Mouse (Mus musculus) erythroid progenitor cell, adult 5-6 weeks (primary cell): Measurements from ENCODE around the gene Clip2. TPM values are rescaled to one million over a fixed set of nuclear protein-coding genes. Genes with fewer than 3 reads are reported as not detected.
"Not testable (repeated sequence)": the region's sequence is repeated elsewhere in the genome, so short reads cannot be mapped to it uniquely, and the experiment has no call there.

ENCODE experiments used
- ATAC-seq: replicated peaks from 2 replicates; pipeline ENCODE4 v1.8.0; 2016; ENCODE audit warnings: moderate number of reproducible peaks, mild to moderate bottlenecking, moderate TSS enrichment, inconsistent platforms; ENCODE audit not compliant: poor library complexity, low FRiP score, severe bottlenecking
- total RNA-seq, 2 experiments: library from RNA; stranded (forward) in 1 of 2; stranded (reverse) in 1 of 2; fragments of 150-400 nt in 1 of 2; fragments of 186-747, 209-891 nt in 1 of 2; gene quantifications; 2 replicates each; pipeline versions ENCODE4 v1.2.3 to v1.2.4; 2015 to 2017; ENCODE audit warnings: low replicate concordance in 2 of 2

Gene Clip2
- total RNA-seq, 2 experiments from 2014 or later, result 0.68 to 0.84 TPM

DNA sequence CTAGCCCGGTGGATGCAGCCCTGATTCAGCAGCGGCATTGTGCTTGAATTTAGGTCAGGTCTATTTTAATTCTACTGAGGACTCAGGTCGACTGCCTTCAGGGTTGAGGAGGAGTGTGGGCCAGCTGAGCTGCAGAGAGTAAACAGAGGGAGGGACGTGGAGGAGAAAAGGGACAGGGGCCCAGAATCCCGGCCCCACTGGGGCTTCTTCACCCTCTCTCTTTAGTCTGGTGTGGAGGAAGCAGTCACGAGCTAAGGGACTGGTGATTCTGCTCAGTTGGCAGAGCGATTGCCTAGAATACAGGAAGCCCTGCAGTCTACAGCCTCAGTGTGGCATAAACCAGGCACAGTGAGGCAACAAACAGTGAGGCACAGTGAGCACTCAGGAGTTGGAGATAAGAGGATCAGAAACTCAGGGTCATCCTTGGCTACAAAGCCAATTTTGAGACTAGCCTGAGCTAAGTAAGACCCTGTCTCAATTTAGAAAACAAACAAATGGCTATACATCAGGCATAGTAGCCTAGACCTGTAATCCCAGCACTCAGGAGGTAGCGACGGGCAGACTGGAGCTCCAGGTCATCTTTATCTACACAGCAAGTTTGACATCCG lies 84.0 kb downstream of the Clip2 start:
- no peak for ATAC-seq

DNA sequence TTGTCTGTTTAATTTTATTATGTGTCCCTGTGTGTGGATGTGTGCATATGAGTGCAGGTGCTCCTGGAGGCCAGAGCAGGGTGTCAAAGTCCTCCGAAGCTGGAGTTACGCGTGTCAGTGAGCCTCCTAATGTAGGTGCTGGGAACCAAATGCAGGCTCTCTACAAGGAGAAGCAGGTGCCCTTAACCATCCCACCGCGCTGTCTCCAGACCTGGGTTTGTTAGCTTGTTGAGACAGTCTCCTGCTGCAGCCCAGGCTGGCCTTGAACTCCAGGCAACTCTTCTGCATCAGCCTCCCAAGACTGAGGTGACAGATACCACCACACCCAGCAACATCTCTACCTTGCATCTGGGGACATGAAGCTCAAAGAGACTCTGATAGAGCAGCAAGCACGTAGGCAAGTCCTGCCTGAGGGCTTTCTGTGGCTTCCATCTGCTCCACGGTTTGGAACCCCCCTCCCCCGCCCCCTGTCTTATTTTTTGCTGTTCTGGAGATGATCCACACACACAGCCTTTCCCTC lies 85.1 kb downstream of the Clip2 start:
- ATAC-seq, result no peak

DNA sequence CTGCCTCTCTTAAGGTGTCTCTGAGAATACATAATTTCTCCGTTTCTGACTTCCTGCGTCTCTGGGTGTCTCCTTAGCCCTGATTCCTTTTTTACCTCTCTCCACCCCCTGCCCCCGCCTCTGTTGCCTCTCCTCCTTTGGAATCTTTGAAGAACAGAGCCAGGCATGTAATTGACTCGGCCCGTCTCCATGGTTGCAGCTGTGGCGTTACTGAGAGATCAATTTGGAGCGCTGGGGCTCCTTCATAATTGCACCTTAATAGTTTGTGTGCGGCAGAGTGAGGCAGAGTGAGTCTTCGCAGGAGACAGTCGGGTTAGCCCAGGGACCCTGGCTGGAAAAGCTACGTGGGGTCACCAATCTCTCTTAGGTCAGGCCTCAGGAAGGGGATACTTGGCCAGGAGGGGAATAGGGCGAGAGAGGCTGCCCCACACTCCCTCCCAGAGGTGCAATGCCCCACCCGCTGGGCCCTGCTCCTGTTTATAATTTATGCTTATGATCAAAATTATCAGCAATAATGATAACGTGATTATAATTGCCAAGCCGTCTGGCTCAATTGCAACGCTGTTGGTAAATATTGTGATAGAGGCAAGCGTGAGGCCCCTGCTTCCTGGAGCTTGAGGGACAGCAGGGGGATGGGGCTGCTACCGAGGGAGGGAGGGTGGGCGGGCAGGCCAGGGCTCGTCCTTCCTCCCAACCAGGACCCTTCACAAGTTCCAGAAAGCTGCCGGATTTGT lies 85.8 kb downstream of the Clip2 start:
- ATAC-seq, result no peak

DNA sequence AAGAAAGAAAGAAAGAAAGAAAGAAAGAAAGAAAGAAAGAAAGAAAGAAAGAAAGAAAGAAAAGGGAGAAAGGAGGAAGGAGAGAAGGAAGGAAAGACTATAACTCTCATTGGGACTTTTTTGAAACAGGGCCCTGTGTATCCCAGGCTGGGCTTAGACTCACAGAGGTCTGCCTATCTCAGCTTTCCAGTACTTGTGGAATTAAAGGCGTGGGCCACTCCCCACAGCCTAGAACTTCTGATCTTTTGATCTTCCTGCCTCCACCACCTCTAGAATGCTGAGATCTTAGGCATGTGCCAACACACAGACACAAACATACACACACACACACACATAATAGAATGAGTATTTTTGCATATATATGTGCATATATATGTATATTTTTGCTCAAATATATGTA lies 87.0 kb downstream of the Clip2 start:
- ATAC-seq, result no peak

DNA sequence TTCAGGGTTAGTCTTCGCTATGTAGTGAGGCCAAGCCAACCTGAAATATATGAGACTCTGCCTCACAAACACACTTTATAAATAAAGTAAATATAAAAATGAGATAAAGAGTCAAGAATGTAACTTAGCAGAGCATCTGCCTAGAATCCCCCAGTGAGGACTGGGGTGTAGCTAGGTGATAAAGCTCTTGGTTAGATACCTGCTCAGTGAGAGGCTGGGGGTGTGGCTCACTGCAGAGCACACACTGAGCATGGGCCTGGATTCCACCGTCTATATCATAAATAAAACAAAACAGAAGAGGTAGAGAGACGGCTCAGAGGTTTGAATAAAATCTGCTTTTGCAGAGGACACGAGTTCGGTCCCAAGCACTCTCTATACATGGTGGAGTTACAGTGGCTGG lies 88.0 kb downstream of the Clip2 start:
- no peak for ATAC-seq

DNA sequence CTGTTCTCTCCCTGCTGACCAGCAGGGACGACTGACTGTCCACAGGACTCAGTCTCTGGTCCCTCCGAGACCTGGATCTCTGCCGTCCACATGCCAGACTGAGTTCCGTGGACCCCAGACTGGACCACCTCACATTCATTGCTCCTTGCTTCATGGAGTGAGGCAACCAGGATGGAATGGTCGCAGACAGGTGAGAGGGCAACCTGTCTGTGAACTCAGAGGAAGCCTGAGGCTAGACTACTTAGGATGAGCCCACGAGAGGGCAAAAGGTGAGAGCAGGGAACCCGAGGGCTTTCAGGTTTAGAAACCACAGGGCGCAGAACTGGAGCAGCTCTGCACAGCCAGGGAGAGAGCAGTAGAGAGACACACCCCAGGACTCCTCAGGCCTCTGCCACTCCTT lies 89.5 kb downstream of the Clip2 start:
- no peak for ATAC-seq

DNA sequence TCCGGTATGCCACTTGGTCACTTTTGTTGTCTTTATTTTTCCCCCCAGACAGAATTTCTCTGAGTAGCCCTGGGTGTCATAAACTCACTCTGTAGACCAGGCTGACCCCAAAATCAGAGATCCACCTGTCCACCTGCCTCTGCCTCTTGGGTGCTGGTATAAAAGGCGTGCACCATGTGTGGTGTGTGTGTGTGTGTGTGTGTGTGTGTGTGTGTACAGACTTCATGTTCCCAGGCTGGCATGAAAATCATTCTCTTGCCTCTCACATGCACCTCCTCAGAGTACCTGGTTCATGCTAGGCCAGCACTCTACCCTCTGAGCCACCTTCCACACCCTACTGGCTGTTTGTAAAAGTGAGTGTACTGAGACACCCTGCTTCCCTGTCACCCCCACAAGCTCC lies 89.9 kb downstream of the Clip2 start:
- no peak for ATAC-seq

DNA sequence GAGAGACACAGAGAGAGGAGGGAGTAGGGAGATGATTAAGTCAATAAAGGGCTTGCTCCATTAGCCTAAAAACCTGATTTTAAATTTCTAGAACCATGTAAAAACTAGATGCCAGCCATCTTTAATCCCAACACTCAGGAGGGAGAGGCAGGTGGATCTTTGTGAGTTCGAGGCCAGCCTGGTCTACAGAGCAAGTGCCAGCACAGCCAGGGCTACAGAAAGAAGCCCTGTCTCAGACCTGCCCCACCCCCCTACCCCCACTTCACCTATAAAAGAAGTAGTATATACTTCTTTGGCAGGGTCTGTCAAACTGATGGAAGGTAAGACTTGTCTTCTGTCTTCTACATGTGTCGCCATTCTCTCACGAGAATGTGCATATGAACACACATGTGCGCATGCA lies 91.7 kb downstream of the Clip2 start:
- no peak for ATAC-seq

DNA sequence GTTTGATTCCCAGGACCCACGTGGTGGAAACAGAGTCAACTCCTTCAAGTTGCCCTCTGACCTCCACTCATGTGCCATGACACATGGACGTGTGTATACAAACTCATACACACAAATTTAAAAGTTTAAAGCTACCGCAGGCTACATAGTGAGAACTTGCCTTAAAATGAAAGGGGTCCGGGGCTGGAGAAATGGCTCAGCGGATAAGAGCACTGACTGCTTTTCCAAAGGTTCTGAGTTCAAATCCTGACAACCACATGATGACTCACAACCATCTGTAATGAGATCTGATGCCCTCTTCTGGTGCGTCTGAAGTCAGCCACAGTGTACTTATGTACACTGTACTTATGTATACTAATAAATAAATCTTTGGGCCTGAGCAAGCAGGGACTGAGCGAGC lies 93.1 kb downstream of the Clip2 start:
- no peak for ATAC-seq

DNA sequence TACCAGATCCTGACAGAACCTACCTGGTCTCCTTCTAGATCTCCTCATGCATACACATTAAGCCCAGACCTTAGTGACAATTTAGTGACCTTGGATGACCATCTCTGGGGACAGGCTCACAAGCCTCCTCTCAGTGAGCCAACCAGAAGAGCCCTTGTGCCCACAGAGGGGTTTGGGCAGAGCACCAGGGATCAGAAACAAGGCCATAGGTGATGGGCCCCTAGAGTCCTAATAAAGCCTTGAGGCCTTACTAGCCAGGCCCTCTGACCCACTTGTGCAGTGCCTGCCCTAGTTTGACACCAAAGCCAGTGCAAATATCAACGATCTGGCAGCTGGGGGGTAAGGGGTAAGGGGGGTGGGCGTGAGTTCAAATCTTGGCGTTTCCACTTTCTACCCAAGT lies 93.8 kb downstream of the Clip2 start:
- ATAC-seq, result no peak

DNA sequence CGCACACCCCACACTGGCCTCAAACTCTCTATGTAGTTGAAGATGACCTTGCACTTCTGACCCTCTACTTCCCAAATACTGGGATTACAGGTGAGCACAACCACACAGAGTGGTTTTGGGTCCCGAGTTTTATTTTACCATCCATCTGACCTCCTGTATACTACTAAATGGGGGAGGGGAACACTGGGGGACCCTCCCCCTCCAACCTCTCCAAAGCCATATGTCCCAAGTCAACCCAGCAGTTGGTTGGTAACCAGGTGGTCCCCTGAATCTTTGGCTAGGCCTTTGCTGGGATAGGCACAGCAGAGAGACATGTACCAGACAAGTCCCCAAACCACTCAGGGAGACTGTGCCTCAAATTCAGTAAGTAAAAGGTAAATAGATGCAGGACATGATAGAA lies 94.9 kb downstream of the Clip2 start:
- ATAC-seq, result no peak

DNA sequence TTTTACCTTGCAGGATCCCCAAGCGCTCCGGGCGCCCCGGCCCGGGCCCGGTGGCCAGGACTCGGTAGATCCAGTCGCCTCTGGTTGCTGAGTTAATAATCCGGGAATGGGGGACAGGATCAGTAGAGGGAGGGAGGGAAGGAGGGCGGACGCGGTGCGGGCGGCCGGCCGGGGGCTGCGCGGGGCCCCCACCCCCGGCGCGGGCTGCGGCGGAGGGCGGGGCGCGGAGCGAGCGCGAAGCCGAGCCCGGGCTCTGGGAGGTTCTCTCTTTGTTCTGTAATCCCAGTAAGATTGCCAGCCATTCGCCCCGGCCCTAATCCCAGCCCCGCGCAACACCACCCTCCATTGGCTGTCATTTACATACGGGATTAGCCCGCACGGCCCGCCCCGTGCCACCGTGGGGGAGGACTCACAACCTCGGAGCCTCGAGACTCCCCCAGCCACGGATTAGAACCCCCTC lies 95.7 kb downstream of the Clip2 start, which contains the start of gene Gtf2ird1:
Gene Gtf2ird1 (minus strand): TSS at position 214 of the 460 bp plus-strand sequence.
- ATAC-seq, result no peak

DNA sequence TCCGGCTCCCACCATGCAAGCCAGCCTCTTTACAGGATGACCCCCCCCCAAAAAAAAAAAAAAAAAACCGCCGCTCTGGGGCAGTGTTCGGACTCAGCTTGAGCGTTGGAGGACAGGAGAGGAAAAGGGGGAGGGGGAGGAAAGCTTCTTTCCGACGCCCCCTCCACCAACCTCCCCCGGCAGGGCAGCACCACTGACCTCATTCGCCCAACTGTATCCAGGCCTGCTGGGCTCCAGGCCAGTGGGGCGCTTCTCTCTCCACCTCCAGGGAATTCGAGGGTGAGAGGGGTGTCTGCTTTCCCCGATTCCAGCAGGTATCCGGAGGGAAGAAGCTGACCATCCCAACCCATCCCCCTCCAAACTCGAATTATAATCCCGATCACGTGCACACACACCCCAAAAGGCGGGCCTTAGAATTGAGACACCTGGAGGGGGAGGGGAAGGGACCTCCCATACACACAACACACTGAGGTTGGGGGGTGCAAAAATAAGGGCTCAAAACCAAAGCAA lies 96.3 kb downstream of the Clip2 start:
- no peak for ATAC-seq

DNA sequence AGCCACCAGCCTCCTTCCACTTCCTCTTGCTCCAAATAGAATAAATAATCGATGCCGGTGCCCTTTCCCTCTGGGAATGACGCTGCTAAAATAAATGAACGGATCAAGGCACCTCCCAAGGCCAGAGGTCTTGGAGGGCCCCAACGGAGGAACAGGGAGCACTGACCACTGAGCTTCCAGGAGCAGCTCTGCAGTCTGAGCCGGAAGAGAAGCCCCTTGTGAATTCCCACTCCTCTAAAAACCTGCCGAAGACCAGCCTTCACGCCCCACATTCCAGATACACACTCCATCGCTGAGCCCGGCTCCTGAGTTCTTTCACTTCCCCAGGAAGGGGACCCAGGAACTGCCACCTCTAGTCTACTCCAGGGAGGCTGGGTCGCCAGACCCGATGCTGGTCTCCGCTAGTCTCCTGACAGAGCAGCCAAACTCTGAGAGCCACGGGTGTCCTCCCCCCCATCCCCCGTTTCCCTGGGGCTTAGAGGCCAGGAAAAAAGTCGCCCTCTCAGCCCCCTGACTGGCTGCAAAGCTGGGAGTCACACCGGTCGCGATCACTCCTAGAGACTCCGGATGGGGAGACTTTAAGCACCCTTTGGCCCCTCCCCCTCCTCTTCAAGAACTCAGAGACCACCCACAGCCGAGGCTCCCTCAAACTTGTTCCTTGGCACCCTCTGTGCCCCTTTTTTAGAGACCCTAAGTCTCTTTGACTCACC lies 96.9 kb downstream of the Clip2 start:
- no peak for ATAC-seq

DNA sequence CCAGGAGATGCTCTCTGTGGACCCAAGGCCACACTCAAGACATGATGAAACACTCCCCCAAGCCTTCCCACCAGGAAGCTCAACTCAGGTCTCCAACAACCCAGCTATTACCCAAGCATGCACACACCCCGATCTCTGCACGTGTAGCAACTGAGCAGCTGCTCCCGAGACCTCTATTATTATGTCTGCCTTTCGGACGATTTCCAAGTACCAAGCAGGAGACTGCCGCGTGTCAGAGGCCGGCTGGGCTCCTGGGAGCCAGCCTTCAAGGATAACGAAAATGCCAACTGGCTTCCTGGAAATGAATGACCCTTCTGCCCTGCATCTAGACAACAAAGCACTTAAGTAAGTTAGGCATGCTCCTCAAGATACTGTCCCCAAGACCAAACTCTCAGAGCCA lies 97.8 kb downstream of the Clip2 start:
- ATAC-seq, result no peak

DNA sequence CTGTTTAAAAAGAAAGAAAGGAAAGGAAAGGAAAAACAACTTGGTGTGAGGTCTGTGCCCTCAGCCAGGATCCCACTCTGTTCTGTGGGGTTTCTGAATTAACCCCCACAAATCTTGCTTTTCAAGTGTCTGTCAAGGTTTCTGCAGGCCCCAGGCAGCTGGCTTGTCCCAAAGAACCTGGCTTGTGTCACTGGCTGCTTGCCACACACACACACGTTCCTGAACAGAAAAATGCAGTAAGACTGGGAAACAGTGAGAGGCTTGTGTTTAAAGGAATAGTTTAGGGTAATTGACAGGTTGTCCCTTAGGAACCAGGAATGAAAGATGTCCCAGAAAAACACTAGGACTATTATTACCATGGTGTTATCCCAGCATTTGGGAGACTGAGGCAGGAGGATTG lies 98.7 kb downstream of the Clip2 start:
- no peak for ATAC-seq

DNA sequence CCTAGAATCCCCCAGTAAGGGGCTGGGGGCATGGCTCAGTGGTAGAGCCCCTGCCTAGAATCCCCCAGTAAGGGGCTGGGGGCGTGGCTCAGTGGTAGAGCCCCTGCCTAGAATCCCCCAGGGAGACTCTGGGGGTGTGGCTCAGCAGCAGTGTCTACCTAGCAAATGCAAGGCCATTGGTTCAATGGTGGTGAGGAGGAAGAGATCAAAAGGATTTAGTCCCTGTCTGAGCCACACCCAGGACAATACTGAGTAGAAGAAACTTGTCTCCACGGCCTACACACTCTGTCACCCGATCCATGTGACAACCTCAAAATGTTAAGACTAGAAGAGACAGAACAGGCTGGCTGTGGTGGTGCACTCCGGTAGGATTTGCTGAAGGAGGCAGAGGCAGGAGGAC lies 105.5 kb downstream of the Clip2 start:
- not testable (repeated sequence) for ATAC-seq

DNA sequence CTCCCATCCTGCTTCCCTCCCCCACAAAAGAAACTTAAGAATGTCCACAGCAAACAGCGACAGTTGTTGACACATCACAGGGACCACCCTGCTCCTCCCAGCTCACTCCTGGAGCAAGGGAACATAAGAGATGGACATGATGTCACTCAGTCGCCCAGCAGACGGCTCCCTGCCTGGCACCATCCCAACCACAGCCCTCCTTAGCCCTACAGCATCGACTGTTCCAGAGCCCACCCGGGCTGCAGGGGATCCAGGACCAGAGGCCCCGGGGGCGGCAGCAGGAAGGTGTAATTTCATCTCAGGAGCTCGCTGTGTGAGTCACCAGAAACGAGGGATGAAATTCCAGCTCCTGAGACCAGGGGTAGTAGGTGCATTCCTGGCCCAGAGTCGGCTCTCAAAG lies 106.3 kb downstream of the Clip2 start:
- no peak for ATAC-seq

DNA sequence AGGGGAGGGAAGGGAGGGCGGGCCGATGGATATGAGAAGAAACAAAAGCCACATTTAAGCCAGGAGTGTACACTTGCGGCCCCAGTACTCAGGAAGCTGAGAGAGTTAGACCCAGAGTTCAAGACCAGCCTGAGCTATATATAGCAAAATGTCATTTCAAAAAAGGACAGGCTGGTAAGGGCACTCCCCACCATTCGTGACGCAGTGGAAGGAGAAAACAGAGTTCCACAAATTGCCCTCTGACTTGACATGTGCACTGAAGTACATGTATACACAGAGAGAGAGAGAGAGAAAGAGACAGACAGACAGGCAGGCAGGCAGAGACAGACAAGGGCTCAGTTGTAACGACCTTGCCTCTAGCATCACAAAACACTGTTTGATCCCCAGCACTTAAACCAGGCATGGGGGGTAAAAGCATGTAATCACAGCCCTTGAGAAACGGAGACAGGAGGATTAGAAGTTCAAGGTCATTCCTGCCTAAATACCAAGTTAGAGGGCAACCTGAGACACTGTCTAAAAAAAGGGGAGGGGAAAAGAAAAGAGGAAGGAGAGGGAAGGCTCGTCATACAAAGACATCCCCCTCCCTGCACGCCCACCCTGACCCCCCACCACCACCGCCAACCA lies 106.9 kb downstream of the Clip2 start:
- ATAC-seq, result no peak

DNA sequence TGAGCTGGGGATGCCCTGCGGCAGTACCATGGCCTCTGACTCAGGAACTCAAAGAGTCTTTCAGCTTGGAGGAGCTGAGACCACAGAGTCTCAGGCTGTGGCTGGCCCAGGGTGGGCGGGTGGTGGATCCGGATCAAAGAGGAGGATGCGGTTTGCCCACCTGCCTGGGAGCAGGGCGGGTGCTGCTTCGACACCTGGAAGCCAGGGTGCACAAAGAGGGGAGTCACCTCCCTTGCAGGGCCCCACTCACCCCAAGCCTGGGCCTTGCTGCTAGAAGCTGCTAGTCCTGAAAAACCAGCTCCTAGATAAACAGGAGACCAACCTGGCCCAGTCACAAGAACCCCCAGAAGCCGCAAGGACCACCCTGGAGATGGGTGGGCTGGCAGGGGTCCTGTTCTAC lies 107.8 kb downstream of the Clip2 start:
- ATAC-seq, result no peak
